Mouse (Mus musculus) G1E (cell line): ENCODE data around the gene Pycr1. TPM values are rescaled to one million over a fixed set of nuclear protein-coding genes. Genes with fewer than 3 reads are reported as not detected.

Experiments
- ATAC-seq: 2 replicates; pipeline ENCODE4 v1.8.0; 2016; ENCODE audit warnings: mild to moderate bottlenecking; ENCODE audit not compliant: insufficient number of reproducible peaks, poor library complexity, low FRiP score, severe bottlenecking; ENCODE audit errors: extremely low read depth
- DNase-seq: peaks from one replicate; pipeline ENCODE4 v3.0.0; 2012; ENCODE audit warnings: low spot score
- H3K27me3 ChIP-seq: 2 replicates; pipeline ENCODE4 v1.6.1; 2012; ENCODE audit warnings: mild to moderate bottlenecking, low read length, inconsistent platforms; ENCODE audit not compliant: insufficient read depth
- H3K36me3 ChIP-seq: replicated peaks from 2 replicates; pipeline ENCODE3; 2012; ENCODE audit warnings: mild to moderate bottlenecking, inconsistent platforms
- H3K4me1 ChIP-seq: 2 replicates; pipeline ENCODE4 v1.6.1; 2012; ENCODE audit warnings: low read depth, low read length, inconsistent platforms, mixed read lengths; ENCODE audit not compliant: insufficient read depth
- H3K4me3 ChIP-seq: 2 replicates; pipeline ENCODE4 v1.5.1; 2012; ENCODE audit warnings: low read depth, mild to moderate bottlenecking, inconsistent platforms, low read length, moderate library complexity, mixed read lengths
- H3K9me3 ChIP-seq: replicated peaks from 2 replicates; pipeline ENCODE4 v1.6.1; 2012; ENCODE audit warnings: inconsistent platforms
- CTCF ChIP-seq: IDR thresholded peaks from 2 replicates; pipeline ENCODE4 v1.5.1; 2012; ENCODE audit warnings: low read depth, low read length, inconsistent platforms, mixed read lengths
- GATA1 ChIP-seq: IDR thresholded peaks from 2 replicates; pipeline ENCODE4 v1.6.1; 2012; ENCODE audit warnings: borderline replicate concordance, low read length, inconsistent platforms, mixed read lengths
- GATA2 ChIP-seq: IDR thresholded peaks from 2 replicates; pipeline ENCODE4 v1.6.1; 2012; ENCODE audit warnings: low read depth, low read length, inconsistent platforms, borderline replicate concordance
- POLR2AphosphoS5 ChIP-seq: IDR thresholded peaks from 2 replicates; pipeline ENCODE4 v1.6.1; 2012; ENCODE audit warnings: low read depth, low read length, inconsistent platforms; ENCODE audit not compliant: insufficient replicate concordance
- TAL1 ChIP-seq: conservative IDR thresholded peaks from 2 replicates; pipeline ENCODE4 v1.6.1; 2012; ENCODE audit warnings: low read depth, low read length, inconsistent platforms, mixed read lengths
- polyA plus RNA-seq: library from polyadenylated mRNA; stranded (reverse); fragments of >175 nt; gene quantifications from 2 replicates; pipeline ENCODE4 v1.2.3, GENCODE M21; 2012
- total RNA-seq, 2 experiments: library from RNA; stranded (forward) in 1 of 2; stranded (reverse) in 1 of 2; fragments of 200-1000 nt in 1 of 2; fragments of >200 nt in 1 of 2; fragmentation: Nextera tagmentation in 1 of 2; gene quantifications; 2 replicates each; pipeline ENCODE4 v1.2.3; 2014 to 2017

The Pycr1 gene
- total and polyA plus RNA-seq, 3 experiments, result 1.5 to 14.8 (median 2.4) TPM

GRCm38 (mm10) chr11:120647047-120647830, 3.7 kb upstream of the Pycr1 start:
- no peaks in the 10 kb centered on the region for H3K36me3 ChIP-seq
- ATAC-seq (no peak), DNase-seq (no peak)
- no peak for TF ChIP-seq CTCF
- no peak for TF ChIP-seq POLR2AphosphoS5
- no peak for TF ChIP-seq TAL1
- no peak for TF ChIP-seq GATA1
- no peak for TF ChIP-seq GATA2
- peaks cover 39% of the 10 kb centered on the region for H3K27me3 ChIP-seq
- peaks cover 37% of the 10 kb centered on the region for H3K4me1 ChIP-seq
- H3K4me3 ChIP-seq, result no peak overlapping the region; the same call in 1 of the 2 replicates
- no peaks in the 10 kb centered on the region for H3K9me3 ChIP-seq

DNA sequence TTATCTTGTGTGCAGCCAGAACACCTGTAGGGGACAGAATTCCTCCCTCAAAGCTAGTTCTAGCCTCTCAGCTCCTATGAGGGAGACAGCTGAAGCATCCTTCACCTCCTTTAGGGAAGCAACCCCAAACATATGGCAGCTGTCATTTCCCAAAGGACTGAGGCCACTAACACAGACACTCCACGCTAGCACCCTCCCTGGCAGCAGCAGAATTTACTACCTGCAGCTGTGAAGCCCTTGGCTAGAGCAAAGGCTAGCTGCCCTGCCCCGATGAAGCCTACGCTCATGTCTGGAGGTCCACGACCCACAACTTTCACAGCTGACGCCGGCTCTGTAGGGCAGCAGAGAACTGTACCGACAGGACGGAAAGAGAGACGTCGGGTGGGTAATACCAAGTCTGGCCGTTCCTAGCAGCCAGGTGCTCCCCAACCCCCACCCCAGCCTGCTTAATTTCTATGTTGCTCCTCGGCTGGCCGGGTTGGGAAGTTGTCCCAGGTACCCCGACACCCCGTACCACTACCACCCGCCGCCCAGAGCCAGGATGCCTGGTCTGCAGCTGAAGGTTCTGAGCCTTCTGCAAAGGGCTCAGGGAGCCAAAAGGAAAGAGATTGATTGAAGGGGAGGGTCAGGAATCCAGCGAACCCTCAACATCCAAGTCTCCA, 499 bp downstream of the Pycr1 start:
- ATAC-seq (no peak), DNase-seq (peak; percentile 40)
- H3K4me3 ChIP-seq, result peak overlapping the region; percentile 70
- TF ChIP-seq CTCF (no peak), POLR2AphosphoS5 (no peak), GATA2 (no peak), TAL1 (no peak), GATA1 (no peak)
- H3K9me3 ChIP-seq, result no peaks in the 10 kb centered on the region
- peaks cover 19% of the 10 kb centered on the region for H3K36me3 ChIP-seq
- peaks cover 42% of the 10 kb centered on the region for H3K4me1 ChIP-seq
- H3K27me3 ChIP-seq, result peaks cover 35% of the 10 kb centered on the region

- Histone ChIP-seq H3K9me3 (no peaks in the 10 kb centered on the region), H3K4me3 (no peak overlapping the region), H3K27me3 (peaks cover 23% of the 10 kb centered on the region), H3K36me3 (peaks cover 27% of the 10 kb centered on the region), H3K4me1 (peaks cover 32% of the 10 kb centered on the region)
- no peak for ATAC-seq
- no peak for DNase-seq
- no peak for TF ChIP-seq CTCF
- no peak for TF ChIP-seq GATA1
- TF ChIP-seq GATA2, result no peak
- TF ChIP-seq POLR2AphosphoS5, result no peak
- TF ChIP-seq TAL1, result no peak
These were observed 1.7 kb downstream of the Pycr1 start for GRCm38 (mm10) chr11:120641869-120642268.

DNA sequence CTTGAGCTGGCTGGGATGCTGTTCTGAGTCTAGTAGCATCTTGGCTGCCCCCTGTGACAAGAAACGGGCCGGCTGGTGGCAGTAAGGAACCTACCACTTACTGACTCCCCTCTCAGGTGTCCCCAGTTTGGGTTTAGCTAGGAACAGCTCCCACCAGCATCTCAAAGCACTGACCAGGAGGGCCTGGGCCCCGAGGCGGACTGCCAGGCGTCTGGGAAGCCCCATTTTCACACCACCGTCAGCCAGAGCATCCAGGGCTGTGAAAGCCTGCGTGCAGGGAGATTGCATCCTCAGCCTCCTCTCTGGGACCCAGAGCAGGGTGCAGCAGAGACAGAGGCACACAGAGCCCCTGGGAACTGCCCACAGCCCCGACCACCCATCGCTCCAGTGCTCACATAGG, 2.3 kb downstream of the Pycr1 start:
- H3K27me3 ChIP-seq, result peaks cover 20% of the 10 kb centered on the region; the same call in 1 of the 2 replicates
- peaks cover 30% of the 10 kb centered on the region for H3K4me1 ChIP-seq
- DNase-seq (no peak), ATAC-seq (no peak)
- peaks cover 28% of the 10 kb centered on the region for H3K36me3 ChIP-seq
- H3K4me3 ChIP-seq, result no peak overlapping the region
- no peaks in the 10 kb centered on the region for H3K9me3 ChIP-seq
- TF ChIP-seq GATA1, result no peak
- no peak for TF ChIP-seq POLR2AphosphoS5
- TF ChIP-seq CTCF, result no peak
- TF ChIP-seq TAL1, result no peak
- TF ChIP-seq GATA2, result no peak

DNA sequence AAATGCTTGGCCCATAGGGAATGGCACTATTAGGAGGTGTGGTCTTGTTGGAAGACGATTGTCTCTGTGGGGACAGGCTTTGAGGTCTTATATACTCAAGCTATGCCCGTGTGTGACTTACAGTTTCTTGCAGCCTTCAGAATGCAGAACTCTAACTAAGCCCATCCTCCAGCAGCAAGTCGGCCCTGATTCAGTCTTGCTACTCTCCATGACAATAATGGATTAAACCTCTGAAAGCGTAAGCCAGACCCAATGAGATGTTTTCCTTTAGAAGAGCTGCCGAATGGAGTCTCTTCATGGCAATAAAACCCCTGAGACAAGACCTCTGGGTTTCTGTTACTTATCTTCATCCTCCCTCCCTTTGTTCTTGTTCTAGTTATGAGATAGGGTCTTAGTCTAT, 8.8 kb downstream of the Pycr1 start:
- no peak overlapping the region for H3K4me3 ChIP-seq

More for the DNA sequence above, 8.8 kb downstream of the Pycr1 start:
- Histone ChIP-seq H3K36me3 (peaks cover 36% of the 10 kb centered on the region), H3K27me3 (no peaks in the 10 kb centered on the region), H3K4me1 (peaks cover 50% of the 10 kb centered on the region), H3K9me3 (0 out of 2 replicates have a peak, but pooled peaks cover 2% of the 10 kb centered on the region)
- ATAC-seq (no peak), DNase-seq (no peak)
- TF ChIP-seq GATA2, result no peak
- no peak for TF ChIP-seq TAL1
- no peak for TF ChIP-seq GATA1
- no peak for TF ChIP-seq POLR2AphosphoS5
- no peak for TF ChIP-seq CTCF
